Mouse (Mus musculus): ENCODE data around the gene Asic4. TPM values are rescaled to one million over a fixed set of nuclear protein-coding genes. Genes with fewer than 3 reads are reported as not detected.

Gene Asic4
- polyA plus RNA-seq, 1 experiment from 2014 or later = 2.3 TPM

DNA sequence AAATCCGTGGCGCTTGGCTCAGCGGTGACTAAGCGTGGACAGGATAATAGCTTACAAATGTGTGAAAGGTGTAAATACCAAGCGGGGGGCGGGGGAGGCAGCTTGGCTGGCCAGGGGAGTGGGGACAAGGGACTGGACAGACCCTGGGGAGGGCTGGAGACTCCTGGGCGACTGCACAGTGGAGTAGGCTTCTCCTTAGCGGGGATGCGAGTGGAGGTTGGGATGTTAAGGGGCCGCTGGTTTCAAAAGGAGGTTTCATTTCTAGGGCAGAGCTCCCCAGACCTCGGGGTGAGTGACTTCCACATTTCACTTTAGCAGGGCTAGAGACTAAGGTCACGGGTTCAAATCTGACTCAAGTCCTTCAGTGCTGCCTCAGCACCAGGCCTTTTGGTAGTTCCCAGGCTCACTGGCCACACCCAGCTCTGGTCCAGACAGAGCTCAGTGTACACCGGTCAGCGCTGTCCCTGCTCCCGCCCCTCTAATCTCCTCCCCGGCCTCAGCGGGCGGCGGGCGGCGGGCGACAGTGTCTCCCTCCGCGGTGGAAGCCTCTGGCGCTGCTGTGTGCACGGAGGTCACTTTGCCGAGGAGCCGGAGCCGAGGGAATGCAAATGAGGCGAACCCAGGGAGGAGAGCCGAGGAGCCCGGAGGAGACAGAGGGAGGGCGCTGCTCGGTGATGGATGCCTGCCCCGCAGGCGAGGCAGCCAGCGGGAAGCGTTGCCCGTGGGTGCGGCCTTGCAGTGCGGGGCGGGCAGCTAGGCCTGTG, 8.0 kb downstream of the Asic4 start:
- Histone ChIP-seq H3K27ac (peak overlapping the region; percentile 86), H3K4me1 (peaks cover 66% of the 10 kb centered on the region)

DNA sequence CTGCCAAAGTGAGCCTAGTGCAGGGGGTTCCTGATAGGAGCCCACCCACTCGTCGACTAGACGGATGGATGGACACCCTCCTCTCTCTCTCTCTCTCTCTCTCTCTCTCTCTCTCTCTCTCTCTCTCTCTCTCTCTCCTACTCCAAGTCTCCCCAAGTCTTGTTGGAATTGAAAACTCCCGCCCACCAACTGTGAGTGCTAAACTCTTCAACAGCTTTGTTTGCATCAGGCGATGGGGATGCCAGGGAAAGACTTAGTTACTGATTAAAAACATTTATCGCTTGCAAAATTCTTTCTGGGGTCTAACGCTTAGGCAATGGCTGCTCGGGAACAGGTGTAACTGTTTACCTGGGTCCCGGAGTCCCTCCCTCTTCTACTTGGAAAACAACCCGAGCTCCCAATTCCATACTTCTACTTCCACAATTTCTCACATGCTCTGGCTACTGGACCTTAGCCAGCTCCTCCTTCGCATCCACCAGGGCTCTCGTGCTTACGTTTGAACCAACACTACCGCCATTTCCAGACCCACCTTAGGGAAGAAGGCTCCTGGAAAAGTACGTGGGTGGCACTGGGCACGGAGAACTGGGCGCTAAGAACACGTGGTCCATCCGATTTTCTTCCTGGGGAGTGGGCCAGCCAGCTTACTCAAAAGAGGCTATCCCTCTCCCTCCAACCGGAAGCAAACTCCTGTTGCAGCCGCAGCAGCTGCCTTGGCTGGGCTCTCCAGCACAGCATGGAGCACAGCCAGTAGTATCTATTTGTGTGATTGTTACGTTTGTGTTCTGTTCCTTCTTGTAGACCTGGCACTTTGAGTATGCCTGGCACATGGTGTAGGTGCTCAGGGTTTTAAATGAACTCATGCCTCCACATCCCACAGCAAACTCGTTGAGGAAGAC, 8.8 kb downstream of the Asic4 start:
- Histone ChIP-seq H3K9me3 (no peaks in the 10 kb centered on the region), H3K36me3 (no peaks in the 10 kb centered on the region), H3K27ac (peak overlapping the region; percentile 86), H3K4me1 (peaks cover 66% of the 10 kb centered on the region), H3K4me3 (peak overlapping the region; percentile 58), H3K27me3 (ENCODE audit: insufficient read depth, poor library complexity, severe bottlenecking) (peaks cover 59% of the 10 kb centered on the region)
- DNase-seq (ENCODE audit: low spot score) = no peak
- WGBS = 18% methylated on average over 20 of the region's 23 CpGs

More for the DNA sequence above, 8.0 kb downstream of the Asic4 start:
- 1% methylated on average over 42 of the region's 42 CpGs for WGBS
- Histone ChIP-seq H3K4me3 (peak overlapping the region; percentile 58), H3K9me3 (no peaks in the 10 kb centered on the region), H3K36me3 (no peaks in the 10 kb centered on the region), H3K27me3 (ENCODE audit: insufficient read depth, poor library complexity, severe bottlenecking) (peaks cover 68% of the 10 kb centered on the region)
- DNase-seq (ENCODE audit: low spot score) = no peak

DNA sequence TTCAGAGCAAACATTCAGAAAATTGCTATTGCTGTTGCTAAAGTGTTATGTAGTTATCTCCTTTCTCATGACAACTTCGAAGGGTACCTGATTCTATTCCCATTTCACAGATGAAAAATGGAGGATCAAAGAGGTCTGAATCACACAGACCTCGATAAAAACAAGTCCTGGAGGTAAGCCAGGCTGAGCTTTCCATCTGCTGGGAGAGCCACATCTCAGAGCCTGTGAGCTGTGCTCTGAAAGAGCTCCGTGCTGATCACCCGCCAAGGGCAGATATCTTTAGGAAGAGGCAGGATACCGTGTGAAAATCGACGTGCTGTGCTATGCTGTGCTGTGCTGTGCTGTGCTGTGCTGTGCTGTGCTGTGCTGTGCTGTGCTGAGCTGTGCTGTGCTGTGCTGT, 10.1 kb downstream of the Asic4 start:
- no peak overlapping the region for H3K27ac ChIP-seq
- H3K36me3 ChIP-seq = no peaks in the 10 kb centered on the region
- no peak for DNase-seq (ENCODE audit: low spot score)
- H3K4me1 ChIP-seq = peaks cover 69% of the 10 kb centered on the region
- no peak overlapping the region for H3K4me3 ChIP-seq
- H3K27me3 ChIP-seq (ENCODE audit: insufficient read depth, poor library complexity, severe bottlenecking) = peaks cover 48% of the 10 kb centered on the region
- 64% methylated on average over 7 of the region's 7 CpGs for WGBS
- H3K9me3 ChIP-seq = no peaks in the 10 kb centered on the region

DNA sequence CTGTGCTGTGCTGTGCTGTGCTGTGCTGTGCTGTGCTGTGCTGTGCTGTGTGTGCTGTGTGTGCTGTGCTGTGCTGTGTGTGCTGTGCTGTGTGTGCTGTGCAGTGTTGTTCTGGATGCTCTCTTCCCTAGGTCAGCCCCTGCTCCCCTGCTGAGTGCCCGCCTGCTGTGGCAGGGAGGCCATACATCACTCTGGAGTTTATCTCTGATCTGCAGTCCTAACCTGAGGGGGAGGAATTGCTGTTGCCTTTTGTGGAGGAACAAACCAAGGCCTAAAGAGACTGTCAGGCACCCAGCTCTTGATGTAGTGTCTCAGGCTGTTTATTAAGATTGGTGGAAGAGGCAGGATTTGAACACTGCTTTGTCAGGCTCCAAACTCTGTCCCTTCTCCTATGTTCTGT, 12.4 kb downstream of the Asic4 start:
- no peaks in the 10 kb centered on the region for H3K36me3 ChIP-seq
- peaks cover 40% of the 10 kb centered on the region for H3K27me3 ChIP-seq (ENCODE audit: insufficient read depth, poor library complexity, severe bottlenecking)
- 35% methylated on average over 1 of the region's 1 CpGs for WGBS
- no peaks in the 10 kb centered on the region for H3K9me3 ChIP-seq
- H3K4me3 ChIP-seq = no peak overlapping the region
- H3K27ac ChIP-seq = peak overlapping the region; percentile 59
- no peak for DNase-seq (ENCODE audit: low spot score)
- peaks cover 54% of the 10 kb centered on the region for H3K4me1 ChIP-seq

DNA sequence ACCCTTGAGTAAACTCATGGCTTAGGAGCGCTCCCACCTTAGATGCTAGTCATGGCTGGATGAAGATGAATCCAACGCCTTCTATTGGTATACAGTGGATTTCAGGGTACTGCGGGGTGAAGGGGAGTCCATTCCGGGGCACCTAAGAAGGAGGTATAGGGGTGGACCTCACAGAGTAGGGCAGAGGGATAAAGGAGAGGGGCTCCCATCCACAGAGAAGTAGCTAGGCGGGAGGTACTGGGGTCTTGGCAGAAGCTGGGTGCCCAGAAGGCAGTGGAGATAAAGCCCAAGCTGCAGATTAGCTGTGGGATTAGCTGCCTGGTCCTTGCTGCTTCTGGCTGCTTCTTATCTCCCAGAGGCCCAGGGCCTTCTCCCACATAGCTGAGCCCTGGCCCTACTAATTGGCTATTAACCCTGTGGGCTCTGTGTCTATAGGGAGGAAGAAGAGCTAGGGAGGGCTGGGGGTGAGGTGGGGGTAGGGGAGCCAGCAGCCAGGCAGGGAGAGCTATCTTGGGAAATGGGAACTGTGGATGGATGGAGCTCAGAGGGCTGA, 13.5 kb downstream of the Asic4 start:
- peak overlapping the region; percentile 64 for H3K27ac ChIP-seq
- 0 out of 2 replicates have a peak overlapping the region, but pooled peaks have one; percentile 3 for H3K4me3 ChIP-seq
- H3K27me3 ChIP-seq (ENCODE audit: insufficient read depth, poor library complexity, severe bottlenecking) = peaks cover 39% of the 10 kb centered on the region
- WGBS = 54% methylated on average over 5 of the region's 5 CpGs
- DNase-seq (ENCODE audit: low spot score) = no peak
- H3K4me1 ChIP-seq = peaks cover 46% of the 10 kb centered on the region
- H3K36me3 ChIP-seq = no peaks in the 10 kb centered on the region
- no peaks in the 10 kb centered on the region for H3K9me3 ChIP-seq

DNA sequence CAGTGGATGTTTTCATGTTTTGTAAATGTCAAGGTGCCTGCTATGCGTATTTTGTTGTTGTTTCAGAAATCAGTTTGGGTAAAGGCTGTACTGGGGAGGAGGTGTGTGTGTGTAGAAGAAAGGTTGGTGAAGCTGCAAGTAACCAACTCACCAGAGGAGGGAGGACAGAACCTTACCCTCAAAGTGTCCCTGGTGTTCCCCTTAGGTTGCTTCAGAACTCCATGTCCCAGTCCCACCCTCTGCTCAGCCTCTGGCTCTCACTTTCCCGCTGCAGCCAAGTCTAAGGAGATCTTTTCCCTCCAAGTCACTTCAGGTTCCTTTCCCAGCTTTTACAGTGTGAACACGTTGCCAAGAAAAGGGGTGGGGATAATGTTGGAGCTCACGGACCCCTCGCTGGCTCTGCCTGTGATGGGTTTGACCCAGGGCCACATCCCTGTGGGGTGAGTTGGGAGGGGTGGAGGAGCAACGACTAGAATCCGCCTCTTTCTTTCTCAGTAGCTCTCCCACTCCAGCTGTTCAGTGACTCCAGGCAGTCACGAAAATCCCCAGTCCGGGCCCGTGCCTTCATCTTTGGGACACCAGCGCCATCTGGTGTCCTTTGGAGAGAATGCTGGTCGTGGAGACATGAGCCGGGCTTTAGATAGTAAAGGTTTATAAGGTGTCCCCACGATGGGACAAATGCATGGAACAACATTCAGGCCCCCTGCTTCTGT, 17.1 kb downstream of the Asic4 start:
- Histone ChIP-seq H3K4me1 (peaks cover 40% of the 10 kb centered on the region), H3K4me3 (no peak overlapping the region), H3K36me3 (peaks cover 3% of the 10 kb centered on the region; the same call in 1 of the 2 replicates), H3K9me3 (no peaks in the 10 kb centered on the region), H3K27me3 (ENCODE audit: insufficient read depth, poor library complexity, severe bottlenecking) (peaks cover 49% of the 10 kb centered on the region), H3K27ac (peak overlapping the region; percentile 63; the same call in 1 of the 2 replicates)
- 7% methylated on average over 14 of the region's 14 CpGs for WGBS
- peak; percentile 91 for DNase-seq (ENCODE audit: low spot score)

DNA sequence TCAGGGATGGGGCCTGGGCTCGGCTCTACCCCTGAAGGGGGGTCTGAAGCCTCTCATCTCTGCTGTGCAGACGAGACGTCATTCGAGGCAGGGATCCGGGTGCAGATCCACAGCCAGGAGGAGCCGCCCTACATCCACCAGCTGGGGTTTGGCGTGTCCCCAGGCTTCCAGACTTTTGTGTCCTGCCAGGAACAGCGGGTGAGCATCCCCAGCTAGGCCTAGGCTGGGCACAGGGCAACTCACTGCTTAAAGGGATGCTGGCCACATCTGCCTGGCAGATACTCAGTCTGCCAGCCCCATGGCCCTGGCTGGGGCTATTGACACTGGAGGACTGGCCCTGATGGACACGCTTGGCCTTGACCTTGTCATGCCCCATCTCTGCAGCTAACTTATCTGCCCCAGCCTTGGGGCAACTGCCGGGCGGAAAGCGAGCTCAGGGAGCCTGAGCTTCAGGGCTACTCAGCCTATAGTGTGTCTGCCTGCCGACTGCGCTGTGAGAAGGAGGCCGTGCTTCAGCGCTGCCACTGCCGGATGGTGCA, 19.1 kb downstream of the Asic4 start:
- WGBS = 76% methylated on average over 17 of the region's 17 CpGs
- peaks cover 23% of the 10 kb centered on the region for H3K36me3 ChIP-seq
- peaks cover 26% of the 10 kb centered on the region for H3K4me1 ChIP-seq
- no peaks in the 10 kb centered on the region for H3K9me3 ChIP-seq
- DNase-seq (ENCODE audit: low spot score) = no peak
- peaks cover 68% of the 10 kb centered on the region for H3K27me3 ChIP-seq (ENCODE audit: insufficient read depth, poor library complexity, severe bottlenecking)
- no peak overlapping the region for H3K4me3 ChIP-seq
- H3K27ac ChIP-seq = no peak overlapping the region

DNA sequence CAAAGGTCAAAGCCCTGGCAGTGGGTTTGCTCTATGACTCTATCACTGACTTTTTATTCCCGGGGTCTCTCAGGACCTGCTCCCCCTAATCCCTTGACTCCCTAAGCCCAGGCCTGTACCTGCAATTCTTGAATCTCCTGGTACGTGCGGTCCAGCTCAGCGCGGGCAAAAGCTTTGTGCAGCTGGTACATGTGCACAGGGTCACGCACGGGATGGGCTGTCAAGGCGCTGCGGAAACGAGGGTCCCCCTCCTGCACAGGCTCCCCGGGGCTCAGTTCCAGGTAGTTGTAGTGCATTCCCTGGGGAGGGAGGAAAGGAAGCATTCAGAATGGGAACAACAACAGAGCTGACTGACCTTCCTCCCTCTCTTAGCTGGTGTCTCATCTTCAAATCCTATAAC, 26.2 kb downstream of the Asic4 start:
- no peak overlapping the region for H3K4me3 ChIP-seq
- peaks cover 51% of the 10 kb centered on the region for H3K36me3 ChIP-seq
- H3K27ac ChIP-seq = no peak overlapping the region
- peaks cover 32% of the 10 kb centered on the region for H3K4me1 ChIP-seq
- WGBS = 91% methylated on average over 11 of the region's 11 CpGs
- DNase-seq (ENCODE audit: low spot score) = no peak
- H3K27me3 ChIP-seq (ENCODE audit: insufficient read depth, poor library complexity, severe bottlenecking) = peaks cover 70% of the 10 kb centered on the region
- H3K9me3 ChIP-seq = no peaks in the 10 kb centered on the region

DNA sequence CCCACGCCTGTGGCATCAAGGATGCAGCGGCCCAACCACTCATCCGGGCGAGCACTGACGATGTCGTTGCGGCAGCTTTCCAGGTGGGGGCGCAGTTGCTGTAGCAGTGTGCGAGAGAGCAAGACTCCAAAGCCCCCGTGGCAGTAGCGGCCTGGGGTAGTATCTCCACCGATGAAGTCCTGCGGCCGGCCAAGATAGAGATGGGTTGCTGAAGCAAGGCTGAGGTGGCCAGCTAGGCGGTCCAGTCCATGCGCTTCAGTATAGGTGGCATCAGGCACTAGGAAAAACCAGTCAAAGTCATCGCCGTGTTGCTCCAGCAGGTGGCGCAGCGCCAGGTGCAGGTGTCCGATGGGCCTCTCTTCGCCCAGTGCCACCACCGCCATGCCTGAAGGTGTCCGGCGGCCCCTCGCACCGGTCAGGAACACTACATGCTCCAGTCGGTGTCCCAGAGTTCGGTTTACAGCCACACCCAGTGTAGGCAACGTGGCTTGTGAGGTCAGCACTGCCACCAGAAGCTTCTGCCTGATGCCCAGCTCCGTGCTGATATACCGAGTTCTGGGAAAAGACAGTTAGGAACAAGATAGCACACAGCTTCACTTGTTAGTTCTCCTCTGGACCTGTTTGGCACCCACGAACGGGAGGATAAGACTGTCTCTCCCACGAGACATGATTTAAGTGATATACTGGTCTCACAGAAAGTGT, 27.2 kb downstream of the Asic4 start:
- no peak overlapping the region for H3K27ac ChIP-seq
- H3K4me1 ChIP-seq = peaks cover 32% of the 10 kb centered on the region
- H3K36me3 ChIP-seq = peaks cover 48% of the 10 kb centered on the region
- no peaks in the 10 kb centered on the region for H3K9me3 ChIP-seq
- peaks cover 70% of the 10 kb centered on the region for H3K27me3 ChIP-seq (ENCODE audit: insufficient read depth, poor library complexity, severe bottlenecking)
- WGBS = 13% methylated on average over 35 of the region's 35 CpGs
- peak; percentile 93 for DNase-seq (ENCODE audit: low spot score)
- peak overlapping the region; percentile 89 for H3K4me3 ChIP-seq

DNA sequence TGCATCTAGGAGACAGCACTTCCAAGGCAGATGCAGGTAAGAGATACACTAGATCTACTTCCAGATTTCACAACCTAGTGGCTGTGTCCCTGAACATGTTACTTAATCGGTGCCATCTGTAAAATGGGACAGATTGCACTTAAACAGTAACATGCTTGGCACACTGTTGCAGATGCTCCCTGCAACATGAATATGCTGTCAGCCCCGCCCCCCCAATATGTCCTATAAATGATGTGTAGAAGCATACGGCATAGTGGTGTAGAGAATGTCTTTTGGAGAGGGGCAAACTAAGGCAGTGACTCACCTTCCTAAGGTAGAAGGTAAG, 27.7 kb downstream of the Asic4 start:
- WGBS = 49% methylated on average over 3 of the region's 3 CpGs
- Histone ChIP-seq H3K4me3 (peak overlapping the region; percentile 89), H3K27ac (no peak overlapping the region), H3K4me1 (peaks cover 38% of the 10 kb centered on the region), H3K27me3 (ENCODE audit: insufficient read depth, poor library complexity, severe bottlenecking) (peaks cover 70% of the 10 kb centered on the region), H3K9me3 (no peaks in the 10 kb centered on the region), H3K36me3 (peaks cover 43% of the 10 kb centered on the region)
- no peak for DNase-seq (ENCODE audit: low spot score)

DNA sequence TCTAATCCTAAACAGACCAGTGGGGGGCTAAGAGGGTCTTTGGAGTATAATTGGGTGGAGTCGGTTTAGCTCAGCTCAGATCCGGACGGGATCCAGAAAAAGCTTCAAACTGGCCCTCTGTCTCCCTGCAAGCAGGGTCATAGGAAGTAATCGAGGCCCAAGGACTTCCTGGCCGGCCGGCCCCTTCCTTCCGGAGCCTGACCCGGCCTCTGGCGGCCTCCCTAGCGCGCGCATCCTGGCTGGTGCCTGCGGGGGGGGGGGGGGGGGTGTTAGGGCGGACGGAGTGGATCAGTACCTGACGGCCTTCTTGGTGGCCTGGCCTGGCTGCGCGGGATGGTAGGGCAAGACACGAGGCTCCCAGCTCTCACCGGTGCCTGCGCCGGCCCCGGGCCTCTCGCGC, 28.3 kb downstream of the Asic4 start:
- WGBS = under 1% methylated on average over 24 of the region's 25 CpGs
- Histone ChIP-seq H3K36me3 (peaks cover 37% of the 10 kb centered on the region), H3K4me3 (peak overlapping the region; percentile 89), H3K27ac (peak overlapping the region; percentile 92), H3K27me3 (ENCODE audit: insufficient read depth, poor library complexity, severe bottlenecking) (peaks cover 70% of the 10 kb centered on the region), H3K4me1 (peaks cover 34% of the 10 kb centered on the region), H3K9me3 (no peaks in the 10 kb centered on the region)
- no peak for DNase-seq (ENCODE audit: low spot score)

Data from heart, embryonic 10.5 days (tissue).